ENCODE assay signal across 1 mouse cellular context in the genomic region with DNA sequence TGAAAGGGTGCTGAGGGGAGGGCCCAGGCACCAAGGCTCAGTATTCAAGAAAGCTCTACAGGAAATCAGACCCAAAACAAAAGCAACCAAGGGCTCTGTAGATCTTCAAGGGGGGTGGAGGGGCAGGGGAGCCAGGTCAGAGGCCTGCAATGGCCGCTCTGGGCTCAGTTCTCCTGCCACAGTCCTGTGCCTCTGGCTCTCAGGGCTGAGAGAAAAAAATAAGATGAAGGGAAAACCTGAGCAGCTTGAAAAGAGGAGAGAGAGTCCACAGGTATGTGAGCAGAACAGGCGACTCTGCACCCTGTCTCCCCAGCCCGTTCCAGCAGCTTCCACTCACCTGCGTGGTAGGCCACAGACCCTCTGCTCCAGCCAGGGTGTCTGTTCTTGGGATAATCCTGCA.
A peak's percentile ranks its signal among the peaks of the same experiment; 100 is the strongest.
TF ChIP-seq lines count a peak whose summit lies in the region.

No protein-coding gene starts in this region.

TF ChIP-seq in myocyte, 11 proteins besides CTCF, POLR2A, EP300 and RAD21:
- TF ChIP-seq USF1 (IDR thresholded peaks at IDR 0.05; ENCODE audit: low read depth): no peak
- TF ChIP-seq MYOG (IDR thresholded peaks at IDR 0.05; ENCODE audit: control insufficient read depth in 1 of 3, insufficient read depth in 1 of 3, insufficient read length in 2 of 3, low read depth in 2 of 3): no peak
- TF ChIP-seq E2F4 (IDR thresholded peaks at IDR 0.05; ENCODE audit: insufficient read depth): no peak
- TF ChIP-seq POLR2AphosphoS2 (IDR thresholded peaks at IDR 0.05; ENCODE audit: insufficient read length, low read depth): peak; percentile 69
